Mouse (Mus musculus) heart, adult 8-10 months (tissue): ENCODE data around the gene Gm20532. TPM values are rescaled to one million over a fixed set of nuclear protein-coding genes. Genes with fewer than 3 reads are reported as not detected.
"Not testable (repeated sequence)": the region's sequence is repeated elsewhere in the genome, so short reads cannot be mapped to it uniquely, and the experiment has no call there.

Experiments used
- DNase-seq: peaks from one replicate; pipeline ENCODE4 v3.0.0; 2022; ENCODE audit warnings: low spot score
- microRNA-seq: library from miRNA; unstranded; fragments of <30 nt; microRNA quantifications from one replicate; pipeline ENCODE4 v1.2.0, GENCODE M21; 2022
- total RNA-seq, 4 experiments: library from RNA; stranded (reverse); gene quantifications; 2 replicates each; pipeline ENCODE4 v1.2.4; 2022

The Gm20532 gene
- total RNA-seq, 4 experiments from 2014 or later, result not detected

- no peak for DNase-seq
These were observed 57.5 kb downstream of the Gm20532 start for GRCm38 (mm10) chr2:26643942-26644341.

- peak; percentile 70 for DNase-seq
These were observed 60.3 kb downstream of the Gm20532 start for GRCm38 (mm10) chr2:26646643-26647293.

- no peak for DNase-seq
These were observed 68.2 kb downstream of the Gm20532 start for GRCm38 (mm10) chr2:26654687-26655086.

- DNase-seq, result no peak
These were observed 71.0 kb downstream of the Gm20532 start for GRCm38 (mm10) chr2:26657426-26657825.

- no peak for DNase-seq
These were observed 74.8 kb downstream of the Gm20532 start for GRCm38 (mm10) chr2:26661143-26661752.

GRCm38 (mm10) chr2:26661768-26662508 is 75.5 kb downstream of the Gm20532 start:
- DNase-seq, result no peak

- DNase-seq, result no peak
These were observed 76.1 kb downstream of the Gm20532 start for GRCm38 (mm10) chr2:26662509-26662882.

- no peak for DNase-seq
These were observed 76.7 kb downstream of the Gm20532 start for GRCm38 (mm10) chr2:26663112-26663511.

GRCm38 (mm10) chr2:26663551-26663950 is 77.1 kb downstream of the Gm20532 start:
- not testable (repeated sequence) for DNase-seq

- no peak for DNase-seq
These were observed 82.3 kb downstream of the Gm20532 start for GRCm38 (mm10) chr2:26668746-26669145.

- DNase-seq, result no peak
These were observed 84.7 kb downstream of the Gm20532 start, which contains the start of gene Lcn4 for GRCm38 (mm10) chr2:26671182-26671581. Gene Lcn4 (minus strand): TSS chr2:26671282.

Small RNA genes within 50 kb of the gene (microRNA-seq; reads per million reads assigned to microRNA genes)
- gene Mir126a (6.4 reads per million, percentile 16 among the genes with 10 or more reads in this experiment), gene Mir126b (not detected)

Other genes with a start within 250 kb of the Gm20532 start
- gene Dnlz, start 234.5 kb upstream of the Gm20532 start, total RNA-seq, result 10 to 100 TPM; 22.4 to 26.2 (median 25.4) TPM
- gene Card9, start 225.7 kb upstream of the Gm20532 start, total RNA-seq, result 1 to 10 TPM in 3 of 4 experiments, under 1 TPM in 1; 0.54 to 2.2 (median 1.7) TPM
- 10 to 100 TPM in 2 of 4 experiments, 1 to 10 TPM in 2; 6.4 to 13.1 (median 8.6) TPM for gene Snapc4, start 206.0 kb upstream of the Gm20532 start, total RNA-seq
- 10 to 100 TPM; 38.1 to 49.7 (median 44.6) TPM for gene Entr1, start 197.3 kb upstream of the Gm20532 start, total RNA-seq
- gene Pmpca, start 197.3 kb upstream of the Gm20532 start, total RNA-seq, result 100 to 1,000 TPM; 137 to 173 (median 153) TPM
- gene Inpp5e, start 177.4 kb upstream of the Gm20532 start, total RNA-seq, result 10 to 100 TPM; 14.9 to 19.2 (median 15.8) TPM
- gene Sec16a, start 141.4 kb upstream of the Gm20532 start, total RNA-seq, result 10 to 100 TPM; 40.7 to 45.7 (median 41.7) TPM
- gene Notch1, start 70.0 kb upstream of the Gm20532 start, total RNA-seq, result 10 to 100 TPM; 22.2 to 36.5 (median 29.1) TPM
- 100 to 1,000 TPM; 122 to 172 (median 148) TPM for gene Egfl7, start 6.6 kb upstream of the Gm20532 start, total RNA-seq
- 10 to 100 TPM; 51.1 to 65.9 (median 60.8) TPM for gene Agpat2, start 17.8 kb downstream of the Gm20532 start, total RNA-seq
- 10 to 100 TPM; 15.0 to 26.6 (median 20.9) TPM for gene Fam69b, start 41.8 kb downstream of the Gm20532 start, total RNA-seq
- gene Lcn4, start 84.6 kb downstream of the Gm20532 start, total RNA-seq, result not detected